Mouse (Mus musculus) hindbrain, embryonic 13.5 days (tissue): ENCODE data around the gene Trit1. TPM values are rescaled to one million over a fixed set of nuclear protein-coding genes. Genes with fewer than 3 reads are reported as not detected.
A peak's percentile ranks its signal among the peaks of the same experiment; 100 is the strongest.

Experiments used
- ATAC-seq: fragments of 200-750 bp; cut with Nextera tagmentation; 2 replicates; pipeline ENCODE4 v1.8.0; 2017; ENCODE audit warnings: moderate TSS enrichment; ENCODE audit not compliant: low FRiP score
- H3K27ac ChIP-seq: fragments of 300-500 bp; sonication (generic); 2 replicates; pipeline ENCODE4 v1.5.1; 2015; ENCODE audit warnings: inconsistent platforms, mild to moderate bottlenecking, moderate library complexity
- H3K27me3 ChIP-seq: fragments of 300-500 bp; sonication (generic); 2 replicates; pipeline ENCODE4 v1.6.1; 2015; ENCODE audit warnings: mild to moderate bottlenecking, inconsistent platforms
- H3K36me3 ChIP-seq: fragments of 300-500 bp; sonication (generic); 2 replicates; pipeline ENCODE4 v1.6.1; 2015; ENCODE audit warnings: mild to moderate bottlenecking, inconsistent platforms
- H3K4me1 ChIP-seq: fragments of 300-500 bp; sonication (generic); replicated peaks from 2 replicates; pipeline ENCODE4 v1.6.1; 2015; ENCODE audit warnings: inconsistent platforms
- H3K4me2 ChIP-seq: fragments of 300-500 bp; sonication (generic); 2 replicates; pipeline ENCODE4 v1.6.1; 2015; ENCODE audit warnings: inconsistent platforms, mild to moderate bottlenecking, moderate library complexity
- H3K4me3 ChIP-seq: fragments of 300-500 bp; sonication (generic); 2 replicates; pipeline ENCODE4 v1.5.1; 2015; ENCODE audit warnings: mild to moderate bottlenecking, inconsistent platforms
- H3K9ac ChIP-seq: fragments of 300-500 bp; sonication (generic); 2 replicates; pipeline ENCODE4 v1.6.1; 2015; ENCODE audit warnings: mild to moderate bottlenecking, inconsistent platforms
- H3K9me3 ChIP-seq: fragments of 300-500 bp; sonication (generic); 2 replicates; pipeline ENCODE4 v1.6.1; 2016; ENCODE audit warnings: inconsistent platforms
- WGBS: fragments of 180-500 bp; shearing (Covaris S2); methylation state at CpG from one replicate; pipeline ENCODE4 v1.1.7; 2015; 5-methylcytosine and 5-hydroxymethylcytosine counted together
- polyA plus RNA-seq: library from polyadenylated mRNA; unstranded; fragments of >200 nt; fragmentation: Nextera tagmentation; extraction: Ambion mirVana; gene quantifications from 2 replicates; pipeline ENCODE4 v1.2.1, GENCODE M21; 2015

Gene Trit1
- polyA plus RNA-seq, result 25.4 and 27.1 TPM in 2 replicates

DNA sequence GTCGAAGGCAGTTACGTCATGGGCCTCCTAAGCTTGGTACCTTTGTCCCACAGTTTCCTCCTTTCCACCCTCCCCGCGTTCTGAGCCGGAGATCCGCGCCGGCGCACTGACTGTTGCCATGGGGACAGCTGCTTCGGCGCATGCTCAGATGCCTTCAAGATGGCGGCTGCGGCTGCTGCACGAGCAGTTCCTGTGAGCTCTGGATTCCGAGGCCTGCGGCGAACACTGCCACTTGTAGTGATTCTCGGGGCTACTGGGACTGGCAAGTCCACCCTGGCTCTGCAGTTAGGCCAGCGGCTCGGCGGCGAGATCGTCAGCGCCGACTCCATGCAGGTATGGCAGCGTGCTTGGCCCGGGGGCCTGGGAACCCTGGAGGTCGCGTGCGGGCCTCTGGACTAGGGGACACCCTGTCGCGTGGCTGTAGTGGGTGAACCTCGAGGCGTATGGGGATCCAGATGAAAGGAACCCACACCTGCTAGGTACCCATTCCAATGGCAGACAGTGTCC lies at the start of gene Trit1:
Gene Trit1 (plus strand): TSS at position 147 of the 507 bp plus-strand sequence.
- 0% methylated on average over 34 of the region's 34 CpGs for whole genome bisulfite sequencing
- Histone ChIP-seq H3K9me3 (no peaks in the 10 kb centered on the region), H3K36me3 (no peaks in the 10 kb centered on the region; the same call in 1 of the 2 replicates), H3K27ac (peak within 1 kb of the TSS; percentile 99), H3K4me1 (peaks cover 71% of the 10 kb centered on the region), H3K4me3 (peak within 1 kb of the TSS; percentile 94), H3K27me3 (no peaks in the 10 kb centered on the region), H3K9ac (peak within 1 kb of the TSS; percentile 93), H3K4me2 (peak within 1 kb of the TSS; percentile 91)
- ATAC-seq, result peak; percentile 85

DNA sequence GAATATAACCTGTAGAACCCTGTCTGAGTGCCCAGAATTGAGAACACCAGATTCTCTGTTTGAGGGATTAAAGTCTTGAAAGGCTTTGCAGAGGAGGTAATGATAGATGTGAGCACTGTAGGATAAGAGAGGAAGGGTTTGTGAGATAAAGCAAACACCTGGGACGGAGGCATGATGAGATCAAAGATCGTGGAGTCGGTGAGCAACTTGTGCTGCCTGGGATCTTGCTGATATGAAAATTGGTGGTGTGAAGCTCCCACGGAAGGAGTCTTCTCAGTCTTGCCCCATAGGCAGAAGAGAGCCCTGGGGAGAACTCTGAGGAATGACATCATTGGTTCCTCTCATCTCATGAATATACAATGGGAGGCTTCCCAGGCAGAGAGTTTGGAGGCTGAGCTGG lies 48.3 kb upstream of the Trit1 start:
- no peak for ATAC-seq
- Histone ChIP-seq H3K36me3 (no peaks in the 10 kb centered on the region), H3K4me3 (no peak overlapping the region), H3K4me1 (peaks cover 2% of the 10 kb centered on the region; the same call in 1 of the 2 replicates), H3K27ac (no peak overlapping the region), H3K4me2 (no peak overlapping the region), H3K27me3 (no peaks in the 10 kb centered on the region), H3K9ac (no peak overlapping the region), H3K9me3 (no peaks in the 10 kb centered on the region)
- 79% methylated on average over 4 of the region's 4 CpGs for WGBS

DNA sequence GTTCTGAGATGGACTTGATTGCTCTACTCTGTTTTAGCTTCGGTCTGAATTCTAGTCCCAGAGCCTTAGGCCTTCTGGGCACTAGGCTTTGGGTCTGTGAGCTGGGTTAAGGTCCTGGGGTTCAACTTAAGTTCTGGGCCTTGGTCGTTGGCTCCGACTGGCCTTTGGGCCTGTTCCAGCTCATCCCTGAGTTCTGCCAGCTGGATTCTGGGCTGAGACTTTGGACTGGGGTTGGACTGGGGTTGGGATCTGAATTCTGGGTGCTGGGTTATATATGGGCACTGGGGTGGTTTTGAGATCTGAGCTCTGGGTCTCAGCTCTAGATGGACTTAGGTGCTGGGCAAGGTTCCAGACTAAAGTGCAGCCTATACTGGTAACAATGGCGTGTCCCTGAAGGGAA lies 45.2 kb upstream of the Trit1 start:
- Histone ChIP-seq H3K9me3 (no peaks in the 10 kb centered on the region), H3K4me2 (no peak overlapping the region), H3K27ac (no peak overlapping the region), H3K4me1 (no peaks in the 10 kb centered on the region), H3K4me3 (no peak overlapping the region), H3K27me3 (no peaks in the 10 kb centered on the region), H3K36me3 (no peaks in the 10 kb centered on the region), H3K9ac (no peak overlapping the region)
- ATAC-seq, result no peak
- 94% methylated on average over 4 of the region's 4 CpGs for WGBS

DNA sequence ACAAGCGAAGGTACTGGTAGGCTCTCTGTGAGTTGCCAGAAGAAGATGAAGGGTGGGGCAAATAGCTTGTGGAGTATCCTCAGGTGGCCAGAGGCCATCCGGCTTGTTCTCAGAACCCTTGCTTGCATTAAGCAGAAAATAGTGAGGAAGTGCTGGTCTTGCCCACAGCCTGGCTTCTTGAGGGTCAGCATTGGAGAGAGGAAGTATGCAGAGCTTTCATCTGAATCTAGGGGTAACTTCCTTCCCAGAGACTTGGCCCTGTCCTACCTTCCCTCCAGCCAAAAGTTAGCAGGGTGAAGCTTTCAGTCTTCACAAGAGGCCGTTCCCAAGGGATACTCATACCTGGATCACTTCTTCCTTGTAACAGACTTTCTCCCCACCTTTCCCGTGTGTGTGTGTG lies 44.8 kb upstream of the Trit1 start:
- Histone ChIP-seq H3K4me3 (no peak overlapping the region), H3K4me2 (no peak overlapping the region), H3K27me3 (no peaks in the 10 kb centered on the region), H3K9ac (no peak overlapping the region), H3K36me3 (no peaks in the 10 kb centered on the region), H3K27ac (no peak overlapping the region), H3K9me3 (no peaks in the 10 kb centered on the region), H3K4me1 (no peaks in the 10 kb centered on the region)
- 79% methylated on average over 4 of the region's 4 CpGs for WGBS
- no peak for ATAC-seq

DNA sequence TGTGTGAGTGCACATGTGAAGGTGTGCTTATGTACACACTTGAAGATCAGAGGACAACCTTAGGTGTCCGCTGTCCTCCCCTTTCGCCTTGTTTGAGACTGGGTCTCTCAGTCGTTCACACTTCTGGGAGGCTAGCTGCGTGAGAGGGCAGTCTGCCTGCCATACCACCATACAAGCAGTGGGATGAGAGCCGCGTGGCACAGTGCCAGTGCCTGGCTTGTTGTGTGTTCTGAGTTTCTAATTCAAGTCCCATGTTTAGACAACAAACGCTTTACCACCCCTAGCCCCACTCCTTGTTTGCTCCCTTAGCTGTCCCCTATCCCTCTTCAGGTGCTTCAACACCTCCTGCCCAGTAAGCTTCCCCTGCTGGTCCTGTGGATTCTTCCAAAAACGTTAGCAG lies 44.3 kb upstream of the Trit1 start:
- H3K9ac ChIP-seq, result no peak overlapping the region
- no peak overlapping the region for H3K27ac ChIP-seq
- no peaks in the 10 kb centered on the region for H3K27me3 ChIP-seq
- H3K4me1 ChIP-seq, result no peaks in the 10 kb centered on the region
- H3K36me3 ChIP-seq, result no peaks in the 10 kb centered on the region
- 80% methylated on average over 8 of the region's 8 CpGs for WGBS
- H3K4me2 ChIP-seq, result no peak overlapping the region
- no peak for ATAC-seq
- H3K4me3 ChIP-seq, result no peak overlapping the region
- H3K9me3 ChIP-seq, result no peaks in the 10 kb centered on the region

DNA sequence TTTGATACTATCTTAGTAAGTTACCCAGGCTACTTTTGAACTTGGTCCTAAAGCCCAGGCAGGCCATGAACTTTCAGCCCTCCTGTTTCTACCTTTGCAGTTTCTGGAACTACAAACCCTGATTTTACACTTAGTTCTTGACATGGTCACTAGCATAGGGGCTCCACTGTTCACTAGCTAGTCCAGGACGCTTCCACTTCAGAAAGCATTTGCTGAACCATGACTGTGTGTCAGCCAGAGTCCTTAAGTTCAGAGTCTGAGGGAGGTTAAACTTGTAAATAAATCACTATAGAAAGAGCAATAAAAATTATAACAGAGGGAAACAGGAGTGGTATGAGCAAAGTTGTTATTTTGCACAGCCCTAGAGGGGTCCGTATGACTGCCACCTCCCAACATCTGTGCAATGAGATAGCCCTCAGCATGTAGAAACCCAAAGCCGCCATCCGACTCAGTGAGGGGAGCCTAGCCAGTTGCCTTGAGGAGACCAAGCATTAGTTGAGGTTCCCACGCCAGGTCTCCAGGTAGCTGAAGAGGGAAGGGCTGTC lies 41.3 kb upstream of the Trit1 start:
- H3K27ac ChIP-seq, result no peak overlapping the region
- no peak for ATAC-seq
- H3K4me2 ChIP-seq, result no peak overlapping the region
- H3K9ac ChIP-seq, result no peak overlapping the region
- no peak overlapping the region for H3K4me3 ChIP-seq
- H3K4me1 ChIP-seq, result no peaks in the 10 kb centered on the region
- no peaks in the 10 kb centered on the region for H3K36me3 ChIP-seq
- whole genome bisulfite sequencing, result 89% methylated on average over 5 of the region's 5 CpGs
- no peaks in the 10 kb centered on the region for H3K9me3 ChIP-seq
- H3K27me3 ChIP-seq, result no peaks in the 10 kb centered on the region

DNA sequence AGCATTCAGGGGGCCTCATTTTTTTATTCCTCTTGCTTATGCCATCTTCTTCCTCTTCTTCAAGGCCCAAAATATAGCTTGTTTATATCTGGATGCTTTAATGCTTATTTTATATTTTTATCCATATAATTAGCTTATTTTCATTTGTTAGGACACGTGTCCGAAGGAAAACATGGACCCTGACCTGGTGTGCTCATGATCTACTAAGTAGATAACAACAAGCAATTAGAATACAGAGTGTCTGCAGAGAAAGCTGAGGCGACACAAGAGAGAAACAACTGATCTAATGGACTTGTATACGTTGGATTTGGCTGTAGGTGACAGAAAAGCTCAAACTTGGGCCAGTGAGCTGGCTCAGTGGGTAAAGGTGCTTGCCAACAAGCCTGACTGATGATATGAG lies 39.5 kb upstream of the Trit1 start:
- no peak for ATAC-seq
- H3K4me2 ChIP-seq, result no peak overlapping the region
- WGBS, result 84% methylated on average over 4 of the region's 4 CpGs
- H3K9ac ChIP-seq, result no peak overlapping the region
- H3K4me3 ChIP-seq, result no peak overlapping the region
- no peaks in the 10 kb centered on the region for H3K4me1 ChIP-seq
- no peaks in the 10 kb centered on the region for H3K9me3 ChIP-seq
- H3K27ac ChIP-seq, result no peak overlapping the region
- H3K36me3 ChIP-seq, result no peaks in the 10 kb centered on the region
- peaks cover 1% of the 10 kb centered on the region for H3K27me3 ChIP-seq

DNA sequence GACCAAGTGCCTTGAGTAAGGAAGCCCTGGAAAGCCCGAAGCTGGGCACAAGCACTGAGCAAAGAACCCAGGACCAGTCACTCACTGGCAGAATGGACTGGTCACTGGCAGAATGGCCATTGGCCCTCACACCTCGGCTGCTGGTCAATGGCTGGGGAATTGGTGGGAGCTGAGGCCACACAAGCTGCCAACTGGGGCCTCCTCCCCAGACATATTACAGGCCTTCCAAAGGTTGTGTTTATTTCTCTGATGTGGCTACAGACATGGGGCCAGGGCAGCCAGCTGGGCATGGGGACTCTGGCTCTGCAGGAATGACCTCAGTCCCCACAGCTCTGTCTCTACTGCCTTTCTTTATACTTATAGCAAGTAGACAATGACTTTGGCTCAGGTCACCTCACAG lies 37.5 kb upstream of the Trit1 start:
- Histone ChIP-seq H3K4me2 (no peak overlapping the region), H3K27me3 (peaks cover 13% of the 10 kb centered on the region), H3K9ac (no peak overlapping the region), H3K4me3 (no peak overlapping the region), H3K27ac (no peak overlapping the region), H3K9me3 (no peaks in the 10 kb centered on the region), H3K4me1 (peaks cover 8% of the 10 kb centered on the region; the same call in 1 of the 2 replicates), H3K36me3 (no peaks in the 10 kb centered on the region)
- no peak for ATAC-seq
- 93% methylated on average over 2 of the region's 2 CpGs for WGBS

DNA sequence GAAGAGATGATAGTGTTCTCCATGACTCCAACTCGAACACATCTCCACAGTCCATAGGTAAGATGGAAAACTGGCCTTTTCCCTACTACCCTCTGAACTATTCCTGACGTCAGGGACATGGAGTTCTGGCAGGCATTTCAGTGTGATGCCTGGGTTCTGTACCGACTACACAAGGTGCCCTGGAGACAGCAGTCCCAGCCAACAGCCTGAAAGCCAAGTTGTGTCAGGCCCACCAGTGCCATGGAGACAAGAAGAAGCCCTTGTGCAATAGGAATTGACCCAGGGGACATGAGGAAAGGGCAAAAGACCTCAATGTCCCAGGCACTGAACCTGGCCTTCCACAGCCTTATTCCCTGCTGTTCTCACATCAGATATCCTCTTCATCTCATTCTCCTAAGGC lies 36.6 kb upstream of the Trit1 start:
- Histone ChIP-seq H3K9ac (no peak overlapping the region), H3K9me3 (no peaks in the 10 kb centered on the region), H3K27ac (no peak overlapping the region), H3K4me1 (peaks cover 8% of the 10 kb centered on the region; the same call in 1 of the 2 replicates), H3K27me3 (peaks cover 19% of the 10 kb centered on the region), H3K4me3 (no peak overlapping the region), H3K36me3 (no peaks in the 10 kb centered on the region), H3K4me2 (no peak overlapping the region)
- ATAC-seq, result no peak
- whole genome bisulfite sequencing, result 79% methylated on average over 3 of the region's 3 CpGs

DNA sequence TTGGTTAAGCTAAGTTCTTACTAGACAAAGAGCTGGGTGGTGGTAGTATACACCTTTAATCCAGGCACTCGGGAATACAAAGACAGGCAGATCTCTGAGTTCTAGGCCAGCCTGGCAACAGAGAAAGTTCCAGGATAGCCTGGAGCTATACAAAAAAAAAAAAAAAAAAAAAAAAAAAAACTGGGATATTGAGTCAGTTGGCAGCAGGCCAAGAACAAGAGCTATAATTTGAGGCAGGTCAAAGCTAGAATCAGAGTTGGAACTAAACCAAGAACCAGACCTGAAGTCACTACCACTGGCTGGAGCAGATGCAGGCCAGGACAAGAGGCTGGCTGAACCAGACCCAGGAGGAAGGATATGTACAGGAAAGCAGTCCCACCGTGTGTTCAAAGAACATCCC lies 35.7 kb upstream of the Trit1 start:
- H3K4me2 ChIP-seq, result no peak overlapping the region
- H3K27me3 ChIP-seq, result peaks cover 19% of the 10 kb centered on the region
- H3K9me3 ChIP-seq, result no peaks in the 10 kb centered on the region
- 85% methylated on average over 2 of the region's 2 CpGs for WGBS
- peaks cover 8% of the 10 kb centered on the region; the same call in 1 of the 2 replicates for H3K4me1 ChIP-seq
- no peak for ATAC-seq
- no peaks in the 10 kb centered on the region for H3K36me3 ChIP-seq
- H3K9ac ChIP-seq, result no peak overlapping the region
- H3K27ac ChIP-seq, result no peak overlapping the region
- no peak overlapping the region for H3K4me3 ChIP-seq

DNA sequence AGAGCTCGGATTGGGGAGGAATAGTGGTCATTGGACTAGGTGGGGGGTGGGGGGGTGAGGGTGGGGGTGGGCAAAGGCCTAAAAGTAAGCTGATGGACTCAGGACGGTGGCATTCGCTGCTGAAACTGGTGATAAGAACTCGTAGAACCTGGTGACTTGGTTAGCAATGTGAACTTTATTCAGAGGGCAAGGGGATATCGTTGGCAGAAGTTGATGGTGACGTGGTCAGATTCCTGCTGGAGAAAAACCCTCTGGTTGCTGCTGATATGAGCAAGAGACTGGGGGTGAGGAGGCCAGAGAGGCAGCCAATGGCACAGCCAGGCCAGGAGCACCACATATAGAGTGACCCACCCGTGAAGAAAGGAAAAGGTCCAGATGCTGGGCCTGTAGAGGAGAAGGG lies 35.2 kb upstream of the Trit1 start:
- H3K27ac ChIP-seq, result no peak overlapping the region
- H3K27me3 ChIP-seq, result peaks cover 19% of the 10 kb centered on the region
- H3K9me3 ChIP-seq, result no peaks in the 10 kb centered on the region
- no peak overlapping the region for H3K4me2 ChIP-seq
- H3K9ac ChIP-seq, result no peak overlapping the region
- H3K36me3 ChIP-seq, result no peaks in the 10 kb centered on the region
- ATAC-seq, result no peak
- H3K4me1 ChIP-seq, result peaks cover 8% of the 10 kb centered on the region; the same call in 1 of the 2 replicates
- 88% methylated on average over 7 of the region's 7 CpGs for WGBS
- H3K4me3 ChIP-seq, result no peak overlapping the region

DNA sequence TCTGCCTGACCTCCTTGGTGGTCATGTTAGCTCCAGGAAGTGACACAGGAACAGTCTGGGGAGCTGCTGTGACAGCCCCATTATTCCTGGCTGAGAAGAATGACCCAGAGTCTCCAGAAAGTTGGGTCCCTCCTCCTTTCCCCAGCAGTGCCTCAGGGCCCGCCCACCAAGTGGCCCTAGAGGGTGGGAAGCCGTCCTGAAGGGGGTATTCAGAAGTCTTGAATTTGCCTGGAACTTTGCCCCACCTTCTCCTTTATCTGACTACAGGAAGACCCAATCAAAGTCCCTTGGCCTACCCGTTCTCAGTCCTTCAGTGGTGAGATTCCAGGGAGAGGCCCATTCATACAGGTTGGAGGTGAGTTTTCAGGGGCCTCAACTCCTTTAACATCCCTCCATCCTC lies 34.5 kb upstream of the Trit1 start:
- Histone ChIP-seq H3K9ac (no peak overlapping the region), H3K27me3 (peaks cover 19% of the 10 kb centered on the region), H3K4me1 (peaks cover 8% of the 10 kb centered on the region; the same call in 1 of the 2 replicates), H3K4me3 (no peak overlapping the region), H3K27ac (no peak overlapping the region), H3K9me3 (no peaks in the 10 kb centered on the region), H3K36me3 (no peaks in the 10 kb centered on the region), H3K4me2 (no peak overlapping the region)
- 34% methylated on average over 3 of the region's 3 CpGs for WGBS
- no peak for ATAC-seq

DNA sequence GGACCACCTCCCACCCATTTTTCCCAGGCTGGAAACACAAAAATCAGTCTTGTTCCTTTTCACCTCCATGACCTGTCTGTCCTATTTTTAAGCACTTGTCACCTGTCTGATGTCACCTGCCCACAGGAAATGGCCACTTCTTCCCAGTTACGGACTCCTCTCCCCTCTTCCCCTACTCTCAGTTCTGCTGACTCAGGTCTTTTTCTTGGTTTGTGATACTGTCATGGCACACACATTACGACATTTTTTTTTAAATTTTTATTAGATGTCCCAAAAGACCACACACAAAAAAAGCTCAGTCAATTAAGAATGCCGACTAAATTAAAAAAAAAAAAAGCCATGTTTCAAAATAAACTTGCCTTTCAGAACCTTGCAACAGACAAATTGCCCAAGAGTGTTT lies 33.9 kb upstream of the Trit1 start:
- Histone ChIP-seq H3K4me1 (peaks cover 8% of the 10 kb centered on the region; the same call in 1 of the 2 replicates), H3K9ac (no peak overlapping the region), H3K9me3 (no peaks in the 10 kb centered on the region), H3K27me3 (peaks cover 19% of the 10 kb centered on the region), H3K27ac (no peak overlapping the region), H3K4me3 (no peak overlapping the region), H3K36me3 (no peaks in the 10 kb centered on the region), H3K4me2 (peak overlapping the region; percentile 34; the same call in 1 of the 2 replicates)
- WGBS, result 75% methylated on average over 3 of the region's 3 CpGs
- ATAC-seq, result no peak
